Mouse (Mus musculus) small intestine, adult 2 months (tissue): ENCODE data around the gene Ewsr1. TPM values are rescaled to one million over a fixed set of nuclear protein-coding genes. Genes with fewer than 3 reads are reported as not detected.
"Not testable (repeated sequence)": the region's sequence is repeated elsewhere in the genome, so short reads cannot be mapped to it uniquely, and the experiment has no call there.

Source experiments
- H3K27ac ChIP-seq: fragments of 200-500 bp; 2 replicates; pipeline ENCODE4 v1.5.1; 2012; ENCODE audit warnings: low read depth, low read length, control low read depth, inconsistent platforms; ENCODE audit not compliant: insufficient read depth
- H3K27me3 ChIP-seq: fragments of 200-500 bp; 2 replicates; pipeline ENCODE4 v1.6.1; 2012; ENCODE audit warnings: mild to moderate bottlenecking, moderate library complexity, low read length, inconsistent platforms; ENCODE audit not compliant: control insufficient read depth, insufficient read depth
- H3K36me3 ChIP-seq: fragments of 200-500 bp; 2 replicates; pipeline ENCODE4 v1.6.1; 2012; ENCODE audit warnings: mild to moderate bottlenecking, low read length, control low read depth, inconsistent platforms; ENCODE audit not compliant: control insufficient read depth, insufficient read depth
- H3K4me1 ChIP-seq: fragments of 200-500 bp; 2 replicates; pipeline ENCODE4 v1.6.1; 2012; ENCODE audit warnings: low read length, inconsistent platforms, mixed read lengths; ENCODE audit not compliant: control insufficient read depth, insufficient read depth, insufficient read length
- H3K4me3 ChIP-seq: fragments of 200-500 bp; 2 replicates; pipeline ENCODE4 v1.5.1; 2012; ENCODE audit warnings: low read depth, mild to moderate bottlenecking, control low read depth, inconsistent platforms, low read length, moderate library complexity
- CTCF ChIP-seq: fragments of 200-500 bp; IDR thresholded peaks from 2 replicates; pipeline ENCODE4 v1.5.1; 2012; ENCODE audit warnings: low read depth, mild to moderate bottlenecking, control low read depth, inconsistent platforms, low read length, moderate library complexity, mixed read lengths; ENCODE audit not compliant: insufficient replicate concordance, insufficient read length; ENCODE audit errors: extremely low read depth
- POLR2A ChIP-seq: fragments of 200-500 bp; IDR thresholded peaks from 2 replicates; pipeline ENCODE4 v1.6.1; 2012; ENCODE audit warnings: low read depth, mild to moderate bottlenecking, control low read depth, inconsistent platforms, low read length, moderate library complexity
- WGBS: fragments of 180-500 bp; shearing (Covaris S2); methylation state at CpG from one replicate; pipeline ENCODE4 v1.1.7; 2018; 5-methylcytosine and 5-hydroxymethylcytosine counted together
- polyA plus RNA-seq: library from polyadenylated mRNA; depleted of rRNA; stranded (reverse); fragments of >200 nt; gene quantifications from 2 replicates; pipeline ENCODE4 v1.2.3, GENCODE M21; 2012

Ewsr1 gene
- polyA plus RNA-seq, 1 experiment = 396 TPM

GRCm38 (mm10) chr11:5098035-5098735, 881 bp downstream of the Ewsr1 start:
- no peaks in the 10 kb centered on the region for H3K27me3 ChIP-seq
- peak overlapping the region; percentile 93 for H3K27ac ChIP-seq
- H3K4me3 ChIP-seq = peak overlapping the region; percentile 92
- no peaks in the 10 kb centered on the region for H3K36me3 ChIP-seq
- H3K4me1 ChIP-seq = peaks cover 8% of the 10 kb centered on the region; the same call in 1 of the 2 replicates
- under 1% methylated on average over 44 of the region's 44 CpGs for WGBS
- TF ChIP-seq POLR2A = peak; percentile 35; the same call in 1 of the 2 replicates
- no peak for TF ChIP-seq CTCF

GRCm38 (mm10) chr11:5096480-5097020, 2.5 kb downstream of the Ewsr1 start:
- no peak overlapping the region for H3K4me3 ChIP-seq
- WGBS = 16% methylated on average over 8 of the region's 8 CpGs

GRCm38 (mm10) chr11:5095877-5096276, 3.2 kb downstream of the Ewsr1 start:
- no peaks in the 10 kb centered on the region for H3K27me3 ChIP-seq
- H3K36me3 ChIP-seq = peaks cover 15% of the 10 kb centered on the region
- H3K4me3 ChIP-seq = no peak overlapping the region
- peaks cover 6% of the 10 kb centered on the region; the same call in 1 of the 2 replicates for H3K4me1 ChIP-seq
- WGBS = 27% methylated on average over 5 of the region's 5 CpGs
- H3K27ac ChIP-seq = no peak overlapping the region
- TF ChIP-seq CTCF = no peak
- TF ChIP-seq POLR2A = no peak

More at GRCm38 (mm10) chr11:5096480-5097020, 2.5 kb downstream of the Ewsr1 start:
- Histone ChIP-seq H3K27me3 (no peaks in the 10 kb centered on the region), H3K36me3 (peaks cover 10% of the 10 kb centered on the region), H3K4me1 (peaks cover 8% of the 10 kb centered on the region; the same call in 1 of the 2 replicates), H3K27ac (no peak overlapping the region)
- TF ChIP-seq POLR2A = no peak

GRCm38 (mm10) chr11:5091706-5092105, 7.4 kb downstream of the Ewsr1 start:
- Histone ChIP-seq H3K27me3 (no peaks in the 10 kb centered on the region), H3K4me1 (no peaks in the 10 kb centered on the region), H3K27ac (no peak overlapping the region), H3K36me3 (peaks cover 42% of the 10 kb centered on the region), H3K4me3 (no peak overlapping the region)
- 30% methylated on average over 2 of the region's 2 CpGs for WGBS
- no peak for TF ChIP-seq POLR2A
- peak; percentile 21; the same call in 1 of the 2 replicates for TF ChIP-seq CTCF

- Histone ChIP-seq H3K4me1 (no peaks in the 10 kb centered on the region), H3K27ac (no peak overlapping the region), H3K27me3 (no peaks in the 10 kb centered on the region), H3K36me3 (peaks cover 63% of the 10 kb centered on the region), H3K4me3 (no peak overlapping the region)
- WGBS = 79% methylated on average over 1 of the region's 1 CpGs
- TF ChIP-seq POLR2A = no peak
- no peak for TF ChIP-seq CTCF
These were observed 9.9 kb downstream of the Ewsr1 start for GRCm38 (mm10) chr11:5089147-5089546.

- H3K4me3 ChIP-seq, H3K27me3 ChIP-seq, H3K4me1 ChIP-seq, H3K27ac ChIP-seq: not testable (repeated sequence)
- peaks cover 64% of the 10 kb centered on the region for H3K36me3 ChIP-seq
- 82% methylated on average over 4 of the region's 5 CpGs for WGBS
These were observed 22.2 kb downstream of the Ewsr1 start for GRCm38 (mm10) chr11:5076843-5077242.

GRCm38 (mm10) chr11:5075760-5076159, 23.3 kb downstream of the Ewsr1 start:
- no peaks in the 10 kb centered on the region for H3K27me3 ChIP-seq
- no peaks in the 10 kb centered on the region for H3K4me1 ChIP-seq
- peaks cover 68% of the 10 kb centered on the region for H3K36me3 ChIP-seq
- H3K4me3 ChIP-seq = no peak overlapping the region
- H3K27ac ChIP-seq = no peak overlapping the region
- no peak for TF ChIP-seq POLR2A
- no peak for TF ChIP-seq CTCF

GRCm38 (mm10) chr11:5074882-5075281, 24.2 kb downstream of the Ewsr1 start:
- 63% methylated on average over 4 of the region's 4 CpGs for WGBS
- H3K4me3 ChIP-seq = no peak overlapping the region
- TF ChIP-seq CTCF (no peak; the same call in 1 of the 2 replicates), POLR2A (no peak)
- H3K27ac ChIP-seq = no peak overlapping the region
- peaks cover 69% of the 10 kb centered on the region for H3K36me3 ChIP-seq
- no peaks in the 10 kb centered on the region for H3K4me1 ChIP-seq
- no peaks in the 10 kb centered on the region for H3K27me3 ChIP-seq
